In genomic region chr3:129220681-129221379, GRCm38 (mm10) we compare ENCODE assay signal across 12 mouse cellular contexts. TPM values are rescaled to one million over a fixed set of nuclear protein-coding genes. Genes with fewer than 3 reads are reported as not detected.
A peak's percentile ranks its signal among the peaks of the same experiment; 100 is the strongest.
DNase-seq lines count a peak whose midpoint lies in the region; ATAC-seq and TF ChIP-seq lines count a peak whose summit lies in the region.
"Had no signal": no experiment of that assay in that cellular context is flagged by ENCODE, and none has a peak within 500 bp of the region (broad histone marks: within the 10 kb centered on the region; RNA-seq: fewer than 3 reads in every experiment).

No protein-coding gene starts in this region.

- H3K4me1 ChIP-seq in ES-E14 (ENCODE audit: control insufficient read depth in 2 of 2, insufficient read depth in 2 of 2, low read length in 2 of 2, poor library complexity in 1 of 2): peaks cover 0 to 19% of the 10 kb centered on the region in 2 experiments; a peak in 1 of 4 replicates
- H3K4me1 ChIP-seq in intestine, embryonic 16.5 days (ENCODE audit: control insufficient read depth, insufficient read depth, low read length): no peaks in the 10 kb centered on the region
- no peaks in the 10 kb centered on the region; the same call in 1 of the 2 replicates for H3K4me1 ChIP-seq in liver, embryonic 11.5 days (replicated peaks; ENCODE audit: control insufficient read depth, insufficient read depth, low read length)
- H3K4me1 ChIP-seq: hindbrain, embryonic 15.5 days had no signal

- 21% methylated on average over 24 of the region's 24 CpGs for WGBS in intestine, embryonic 16.5 days
- 5% methylated on average over 24 of the region's 24 CpGs for WGBS in liver, embryonic 11.5 days

- peak overlapping the region; percentile 50 for H3K4me2 ChIP-seq in intestine, embryonic 16.5 days (ENCODE audit: low read depth, low read length)
- H3K4me2 ChIP-seq in liver, embryonic 11.5 days: peak overlapping the region; percentile 21; the same call in 1 of the 2 replicates
- H3K4me2 ChIP-seq: hindbrain, embryonic 15.5 days; limb, embryonic 13.5 days; midbrain, embryonic 15.5 days had no signal

- in situ Hi-C loops in ES-E14 (cut with MboI; ENCODE audit: low sequenced_read_pairs in 2 of 2, unreplicated experiment in 2 of 2): loop anchor here (5.0 to 25.0 kb wide), 2 partner anchors 1589 to 1891 kb away; partner anchors contain the start of genes Lef1 (in 1 of the 2) and Neurog2 (in 1 of the 2)

- H3K36me3 ChIP-seq in ES-E14 (ENCODE audit: control insufficient read depth, insufficient read depth, low read length, poor library complexity, severe bottlenecking): no peaks in the 10 kb centered on the region
- no peaks in the 10 kb centered on the region for H3K36me3 ChIP-seq in intestine, embryonic 16.5 days (ENCODE audit: control insufficient read depth, insufficient read depth, low read length)
- no peaks in the 10 kb centered on the region for H3K36me3 ChIP-seq in liver, embryonic 11.5 days (ENCODE audit: control insufficient read depth, insufficient read depth, low read length)
- H3K36me3 ChIP-seq: hindbrain, embryonic 15.5 days; limb, embryonic 13.5 days; midbrain, embryonic 15.5 days had no signal

- no peak overlapping the region; a peak in 1 of 4 replicates for H3K4me3 ChIP-seq in ES-E14 (ENCODE audit: insufficient read depth in 1 of 2, low read depth in 1 of 2, low read length in 2 of 2, poor library complexity in 1 of 2, severe bottlenecking in 1 of 2)
- H3K4me3 ChIP-seq in intestine, embryonic 16.5 days (ENCODE audit: low read length): peak overlapping the region; percentile 35
- H3K4me3 ChIP-seq in liver, embryonic 11.5 days (ENCODE audit: low read depth, low read length): no peak overlapping the region
- H3K4me3 ChIP-seq: erythroblast, embryonic 14.5 days; hindbrain, embryonic 15.5 days; limb, embryonic 13.5 days; midbrain, embryonic 15.5 days had no signal

- peaks cover 19% of the 10 kb centered on the region; the same call in 1 of the 2 replicates for H3K27me3 ChIP-seq in intestine, embryonic 16.5 days (replicated peaks; ENCODE audit: control insufficient read depth, insufficient read depth, low read length)
- H3K27me3 ChIP-seq in liver, embryonic 11.5 days (replicated peaks; ENCODE audit: control insufficient read depth, insufficient read depth, low read length): peaks cover 97% of the 10 kb centered on the region

- no peaks in the 10 kb centered on the region for H3K9me3 ChIP-seq in ES-E14 (ENCODE audit: control insufficient read depth, insufficient read depth, low read depth, low read length)
- H3K9me3 ChIP-seq in intestine, embryonic 16.5 days (ENCODE audit: control insufficient read depth, low read length): no peaks in the 10 kb centered on the region
- H3K9me3 ChIP-seq in liver, embryonic 11.5 days (ENCODE audit: control insufficient read depth, low read length): no peaks in the 10 kb centered on the region
- H3K9me3 ChIP-seq: hindbrain, embryonic 15.5 days; limb, embryonic 13.5 days; midbrain, embryonic 15.5 days had no signal

- DNase-seq in heart, adult 11 months: peak; percentile 37
- DNase-seq in heart, postnatal 4 days: no peak
- no peak for DNase-seq in ES-E14 (ENCODE audit: low read depth, low spot score)
- no peak for DNase-seq in liver, embryonic 11.5 days (ENCODE audit: low spot score)
- DNase-seq in spleen, postnatal 10 days (ENCODE audit: low spot score in 2 of 2): no peak
- no peak for DNase-seq in cerebellum, postnatal 36 days
- no peak for DNase-seq in right cerebral cortex, postnatal 25 days

- no peak overlapping the region for H3K27ac ChIP-seq in ES-E14 (ENCODE audit: insufficient read depth, low read depth, low read length, poor library complexity, severe bottlenecking)
- peak overlapping the region; percentile 87 for H3K27ac ChIP-seq in intestine, embryonic 16.5 days (ENCODE audit: low read length)
- H3K27ac ChIP-seq in liver, embryonic 11.5 days (ENCODE audit: low read depth, low read length): no peak overlapping the region
- H3K27ac ChIP-seq: hindbrain, embryonic 15.5 days; limb, embryonic 13.5 days; midbrain, embryonic 15.5 days had no signal

- peak overlapping the region; percentile 10; the same call in 1 of the 2 replicates for H3K9ac ChIP-seq in ES-E14 (ENCODE audit: insufficient read depth, low read depth, low read length, poor library complexity, severe bottlenecking)
- peak overlapping the region; percentile 55 for H3K9ac ChIP-seq in intestine, embryonic 16.5 days (ENCODE audit: low read depth, low read length)
- no peak overlapping the region for H3K9ac ChIP-seq in liver, embryonic 11.5 days (ENCODE audit: low read depth, low read length)
- H3K9ac ChIP-seq: hindbrain, embryonic 15.5 days; limb, embryonic 13.5 days; midbrain, embryonic 15.5 days had no signal

- peak; percentile 61 for ATAC-seq in intestine, embryonic 16.5 days
- ATAC-seq in liver, embryonic 11.5 days (replicated peaks; ENCODE audit: low FRiP score): no peak
- ATAC-seq: midbrain, embryonic 15.5 days had no signal

TF ChIP-seq in ES-E14, 5 proteins besides CTCF, POLR2A, EP300 and RAD21:
- TF ChIP-seq ZNF384 (IDR thresholded peaks at IDR 0.05; ENCODE audit: low read depth, low read length) (no peak), CHD2 (IDR thresholded peaks at IDR 0.05; ENCODE audit: low read depth, low read length) (no peak), HCFC1 (IDR thresholded peaks at IDR 0.05; ENCODE audit: borderline replicate concordance, insufficient read depth, low read length) (no peak), MAFK (IDR thresholded peaks at IDR 0.05; ENCODE audit: insufficient read depth, low read depth, low read length) (no peak), ZC3H11A (IDR thresholded peaks at IDR 0.05; ENCODE audit: borderline replicate concordance, low read depth, low read length) (no peak)

RNA-seq across cellular contexts. Expression of gene Pitx2, which starts 21.2 kb away (rescaled TPM):
- 10 to 100 TPM in 1 of 2 experiments, 1 to 10 TPM in 1; 9.4 to 12.8 TPM for total RNA-seq in heart, postnatal 4 days (2021)
- total RNA-seq in ES-E14 (2012; rRNA removed): 2.9 and 9.8 TPM in 2 replicates
- 28.1 and 29.0 TPM in 2 replicates for polyA plus RNA-seq in intestine, embryonic 16.5 days (2015; fragmentation: Nextera tagmentation; extraction: Ambion mirVana)
- 17.7 and 23.1 TPM in 2 replicates for polyA plus RNA-seq in liver, embryonic 11.5 days (2014; fragmentation: Nextera tagmentation; extraction: Ambion mirVana)
- polyA plus RNA-seq: erythroblast, embryonic 14.5 days had no signal
